Mouse (Mus musculus) embryonic facial prominence, embryonic 15.5 days (tissue): ENCODE measurements at regions not wholly inside any gene's neighbourhood (a gene's known extent, or its start where the extent isn't known, plus 50 kb on each side); places are given as distances from the start of the nearest gene placed in this dataset.
A peak's percentile ranks its signal among the peaks of the same experiment; 100 is the strongest.

Source experiments
- ATAC-seq: fragments of 200-750 bp; cut with Nextera tagmentation; 2 replicates; pipeline ENCODE4 v1.8.0; 2017; ENCODE audit warnings: low read depth, moderate TSS enrichment; ENCODE audit not compliant: insufficient number of reproducible peaks, low FRiP score, low TSS enrichment
- H3K27ac ChIP-seq: fragments of 300-500 bp; sonication (generic); replicated peaks from 2 replicates; pipeline ENCODE4 v1.5.1; 2015; ENCODE audit warnings: mild to moderate bottlenecking, inconsistent platforms
- H3K27me3 ChIP-seq: fragments of 300-500 bp; sonication (generic); 2 replicates; pipeline ENCODE4 v1.6.1; 2015; ENCODE audit warnings: inconsistent platforms
- H3K36me3 ChIP-seq: fragments of 300-500 bp; sonication (generic); 2 replicates; pipeline ENCODE4 v1.6.1; 2015; ENCODE audit warnings: mild to moderate bottlenecking, inconsistent platforms
- H3K4me1 ChIP-seq: fragments of 300-500 bp; sonication (generic); 2 replicates; pipeline ENCODE4 v1.6.1; 2015; ENCODE audit warnings: inconsistent platforms
- H3K4me2 ChIP-seq: fragments of 300-500 bp; sonication (generic); replicated peaks from 2 replicates; pipeline ENCODE4 v1.6.1; 2015; ENCODE audit warnings: mild to moderate bottlenecking, inconsistent platforms
- H3K4me3 ChIP-seq: fragments of 300-500 bp; sonication (generic); replicated peaks from 2 replicates; pipeline ENCODE4 v1.5.1; 2015; ENCODE audit warnings: mild to moderate bottlenecking, inconsistent platforms
- H3K9ac ChIP-seq: fragments of 300-500 bp; sonication (generic); 2 replicates; pipeline ENCODE4 v1.6.1; 2015; ENCODE audit warnings: inconsistent platforms
- H3K9me3 ChIP-seq: fragments of 300-500 bp; sonication (generic); replicated peaks from 2 replicates; pipeline ENCODE4 v1.6.1; 2016; ENCODE audit warnings: inconsistent platforms
- WGBS: fragments of 180-500 bp; shearing (Covaris S2); methylation state at CpG from one replicate; pipeline ENCODE4 v1.1.7; 2015; 5-methylcytosine and 5-hydroxymethylcytosine counted together

DNA sequence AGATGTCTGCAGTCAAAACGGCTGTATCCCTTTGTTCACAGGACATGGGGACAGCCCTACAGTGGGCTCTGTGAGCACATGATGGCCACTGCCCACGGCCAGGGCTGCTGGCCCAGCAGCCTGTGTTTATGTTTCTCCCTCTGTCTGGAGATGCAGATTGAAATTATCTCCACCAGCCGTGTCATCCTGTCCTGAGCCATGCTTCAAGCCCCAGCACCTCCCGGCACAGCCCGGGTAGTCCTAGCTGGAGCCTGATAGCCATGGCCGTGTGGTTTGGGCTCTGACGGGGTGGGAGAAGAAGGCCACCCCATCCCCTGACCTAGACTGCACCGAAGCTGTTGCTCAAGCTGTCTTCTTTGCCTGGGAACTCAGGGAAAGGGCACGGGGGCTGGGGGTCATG is 113.2 kb upstream of the Mrps22 start:
- Histone ChIP-seq H3K36me3 (no peaks in the 10 kb centered on the region), H3K9me3 (no peaks in the 10 kb centered on the region), H3K4me1 (peaks cover 7% of the 10 kb centered on the region; the same call in 1 of the 2 replicates), H3K27me3 (no peaks in the 10 kb centered on the region), H3K4me3 (no peak overlapping the region), H3K4me2 (no peak overlapping the region), H3K27ac (no peak overlapping the region), H3K9ac (no peak overlapping the region)
- 77% methylated on average over 9 of the region's 9 CpGs for WGBS
- no peak for ATAC-seq

DNA sequence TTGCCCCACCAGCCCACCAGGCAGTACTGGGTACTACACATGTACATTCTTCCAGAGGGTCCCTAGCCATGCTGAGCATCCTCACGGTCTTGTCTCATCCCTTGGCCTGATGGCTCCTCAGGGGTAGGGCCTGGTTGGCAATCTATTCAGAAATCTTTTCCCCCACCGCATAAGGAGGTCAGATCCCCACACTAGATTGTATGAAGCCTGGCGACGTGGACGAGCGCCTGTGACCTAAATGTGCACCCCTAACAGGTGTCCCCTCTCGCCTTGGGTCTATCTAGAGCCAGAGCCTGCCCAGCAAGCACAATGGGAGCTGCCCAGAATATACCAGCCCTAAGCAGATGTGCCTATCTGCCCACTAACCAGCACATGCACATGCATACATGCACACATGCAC is 111.4 kb upstream of the Mrps22 start:
- 87% methylated on average over 7 of the region's 7 CpGs for WGBS
- no peak; the same call in 1 of the 2 replicates for ATAC-seq
- Histone ChIP-seq H3K9ac (no peak overlapping the region), H3K27ac (no peak overlapping the region), H3K9me3 (no peaks in the 10 kb centered on the region), H3K4me2 (no peak overlapping the region), H3K27me3 (peaks cover 3% of the 10 kb centered on the region; the same call in 1 of the 2 replicates), H3K4me3 (no peak overlapping the region), H3K4me1 (peaks cover 15% of the 10 kb centered on the region), H3K36me3 (no peaks in the 10 kb centered on the region)

DNA sequence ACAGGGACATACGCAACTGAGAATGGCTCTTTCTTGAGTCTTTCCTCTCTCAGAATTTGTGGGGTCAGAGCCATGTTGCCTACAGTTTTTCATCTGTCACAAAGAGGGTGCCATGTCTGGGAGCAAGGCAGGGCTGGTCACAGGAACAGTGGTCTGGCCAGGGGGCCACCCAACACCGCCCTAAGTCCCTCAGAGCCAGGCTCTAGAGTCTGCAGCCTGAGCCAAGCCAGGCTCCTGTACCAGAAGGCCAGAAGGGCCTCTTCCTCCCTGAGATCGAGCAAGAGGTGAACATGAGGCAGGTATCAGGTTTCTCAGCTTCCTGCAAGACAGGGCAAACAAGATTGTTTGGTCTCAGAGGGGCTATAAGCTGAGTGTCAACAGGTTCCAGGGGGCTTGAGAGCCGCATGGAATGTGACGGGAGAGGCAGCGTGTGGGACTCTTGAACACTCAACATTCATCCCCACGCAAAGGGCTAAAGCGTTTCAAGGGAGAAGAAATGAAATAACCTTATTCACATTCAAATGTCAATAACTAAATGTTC is 110.6 kb upstream of the Mrps22 start:
- no peak overlapping the region for H3K27ac ChIP-seq
- H3K36me3 ChIP-seq, result no peaks in the 10 kb centered on the region
- 48% methylated on average over 8 of the region's 8 CpGs for WGBS
- H3K4me2 ChIP-seq, result no peak overlapping the region
- H3K27me3 ChIP-seq, result peaks cover 3% of the 10 kb centered on the region; the same call in 1 of the 2 replicates
- no peak overlapping the region for H3K9ac ChIP-seq
- H3K4me3 ChIP-seq, result no peak overlapping the region
- no peak for ATAC-seq
- H3K9me3 ChIP-seq, result no peaks in the 10 kb centered on the region
- H3K4me1 ChIP-seq, result peaks cover 15% of the 10 kb centered on the region

DNA sequence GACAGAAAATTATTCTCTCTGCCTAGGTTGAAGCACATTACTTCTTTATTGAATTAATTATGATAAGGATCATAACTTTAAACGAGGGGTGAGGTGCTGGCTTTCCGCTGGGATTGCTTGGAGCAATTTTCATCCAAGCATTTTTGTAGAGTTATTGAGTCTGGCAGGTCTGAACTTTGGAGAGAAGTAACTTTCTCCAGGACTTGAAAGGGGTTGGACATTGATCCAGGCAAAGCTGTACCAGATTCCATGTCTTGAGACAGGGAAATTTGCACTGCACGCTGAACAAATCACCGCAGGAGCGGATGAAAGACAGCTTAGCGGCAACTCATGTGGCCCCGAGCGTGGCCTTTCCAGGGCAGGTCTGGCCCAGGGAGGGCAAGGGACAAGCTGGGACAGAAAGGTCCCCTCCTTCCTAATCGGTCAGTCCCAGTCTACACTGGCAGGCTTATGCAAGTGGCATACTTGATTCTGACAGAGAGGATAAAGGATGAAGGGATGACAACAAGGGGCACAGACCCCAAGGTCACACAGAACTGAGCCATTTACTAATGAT is 108.8 kb upstream of the Mrps22 start:
- Histone ChIP-seq H3K27ac (no peak overlapping the region), H3K9me3 (no peaks in the 10 kb centered on the region), H3K4me3 (no peak overlapping the region), H3K4me2 (no peak overlapping the region), H3K9ac (no peak overlapping the region), H3K36me3 (no peaks in the 10 kb centered on the region), H3K4me1 (peaks cover 15% of the 10 kb centered on the region), H3K27me3 (peaks cover 15% of the 10 kb centered on the region)
- ATAC-seq, result no peak
- 31% methylated on average over 9 of the region's 9 CpGs for WGBS

DNA sequence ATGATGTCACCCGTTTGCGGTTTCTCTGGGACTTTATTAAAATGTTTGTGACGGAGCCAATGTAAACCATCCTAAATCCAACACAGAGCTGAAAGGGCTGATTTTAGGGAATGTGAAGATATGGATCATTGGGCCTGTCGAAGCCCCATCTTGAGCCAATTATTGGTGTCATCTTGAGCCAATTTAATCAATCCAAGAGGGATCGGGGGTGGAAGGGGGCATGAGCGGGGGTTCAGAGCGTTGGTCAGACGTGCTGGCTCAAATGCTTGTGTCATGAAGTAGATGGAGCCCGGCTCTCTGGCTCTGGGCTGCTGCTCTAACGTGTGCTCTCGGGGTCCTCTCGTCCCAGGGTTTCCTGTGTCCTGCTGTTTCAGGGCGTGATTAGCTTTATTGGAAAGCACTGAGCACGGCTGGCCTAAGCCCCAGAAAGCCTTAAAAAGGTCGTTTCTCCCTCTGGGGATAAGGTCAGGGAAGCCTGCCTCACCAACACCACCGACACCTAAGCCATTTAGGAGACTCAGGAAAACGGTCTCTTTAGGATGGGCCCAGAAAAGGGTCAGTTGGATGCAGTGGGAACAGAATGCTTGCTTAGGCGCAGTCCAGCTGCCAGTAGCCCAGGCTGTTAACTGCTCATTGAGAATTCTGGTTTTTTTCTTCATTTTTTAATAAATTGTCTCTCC is 106.7 kb upstream of the Mrps22 start:
- Histone ChIP-seq H3K4me2 (no peak overlapping the region), H3K27ac (no peak overlapping the region), H3K27me3 (peaks cover 22% of the 10 kb centered on the region), H3K9me3 (no peaks in the 10 kb centered on the region), H3K4me3 (no peak overlapping the region), H3K4me1 (peaks cover 15% of the 10 kb centered on the region), H3K36me3 (no peaks in the 10 kb centered on the region), H3K9ac (no peak overlapping the region)
- ATAC-seq, result no peak
- 34% methylated on average over 18 of the region's 18 CpGs for WGBS

DNA sequence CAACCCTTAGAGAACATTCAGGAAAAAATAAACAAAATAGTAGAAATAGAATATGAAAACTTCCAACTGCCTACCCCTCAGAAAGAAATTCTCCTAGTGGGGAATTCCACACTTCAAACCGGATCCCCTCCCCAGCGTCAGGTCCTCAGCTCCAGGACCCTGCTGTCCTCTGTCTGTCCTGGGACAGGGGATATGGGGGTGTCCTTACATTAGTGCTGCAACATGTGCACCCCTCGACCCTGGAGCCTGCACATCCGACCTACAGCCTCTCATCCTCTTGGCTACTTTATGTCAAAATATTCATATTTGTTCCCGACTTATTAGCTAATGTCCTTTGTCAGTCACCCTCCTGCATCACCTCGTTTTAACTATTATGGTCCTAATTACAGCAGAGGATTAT is 106.0 kb upstream of the Mrps22 start:
- no peaks in the 10 kb centered on the region for H3K36me3 ChIP-seq
- no peak overlapping the region for H3K4me2 ChIP-seq
- peaks cover 19% of the 10 kb centered on the region for H3K4me1 ChIP-seq
- no peak overlapping the region for H3K27ac ChIP-seq
- H3K4me3 ChIP-seq, result no peak overlapping the region
- no peak overlapping the region for H3K9ac ChIP-seq
- no peak for ATAC-seq
- 38% methylated on average over 6 of the region's 6 CpGs for WGBS
- no peaks in the 10 kb centered on the region for H3K9me3 ChIP-seq
- peaks cover 22% of the 10 kb centered on the region for H3K27me3 ChIP-seq

DNA sequence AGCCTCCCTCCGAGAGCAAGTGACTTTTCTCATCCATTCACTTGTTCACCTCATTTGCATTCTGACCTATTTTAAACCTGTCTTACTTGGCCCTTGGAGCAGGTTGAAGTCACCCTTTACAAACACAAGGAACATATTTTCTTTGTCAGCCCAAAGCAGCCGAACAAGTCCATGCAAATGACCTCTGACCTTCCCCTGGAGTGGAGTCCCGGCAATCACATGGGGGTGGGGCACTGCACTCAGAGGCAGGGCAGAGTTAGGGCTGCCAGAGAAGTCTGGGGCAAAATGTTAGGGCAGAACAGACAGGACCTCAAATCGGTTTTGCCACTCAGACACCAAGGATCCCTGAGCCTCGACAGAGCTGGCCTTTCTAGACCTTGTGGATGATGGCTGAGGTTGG is 102.7 kb upstream of the Mrps22 start:
- H3K4me2 ChIP-seq, result no peak overlapping the region
- peaks cover 21% of the 10 kb centered on the region for H3K27me3 ChIP-seq
- H3K36me3 ChIP-seq, result no peaks in the 10 kb centered on the region
- no peak for ATAC-seq
- H3K9ac ChIP-seq, result no peak overlapping the region
- H3K4me1 ChIP-seq, result peaks cover 13% of the 10 kb centered on the region
- H3K9me3 ChIP-seq, result no peaks in the 10 kb centered on the region
- no peak overlapping the region for H3K27ac ChIP-seq
- WGBS, result 23% methylated on average over 5 of the region's 5 CpGs
- H3K4me3 ChIP-seq, result no peak overlapping the region

DNA sequence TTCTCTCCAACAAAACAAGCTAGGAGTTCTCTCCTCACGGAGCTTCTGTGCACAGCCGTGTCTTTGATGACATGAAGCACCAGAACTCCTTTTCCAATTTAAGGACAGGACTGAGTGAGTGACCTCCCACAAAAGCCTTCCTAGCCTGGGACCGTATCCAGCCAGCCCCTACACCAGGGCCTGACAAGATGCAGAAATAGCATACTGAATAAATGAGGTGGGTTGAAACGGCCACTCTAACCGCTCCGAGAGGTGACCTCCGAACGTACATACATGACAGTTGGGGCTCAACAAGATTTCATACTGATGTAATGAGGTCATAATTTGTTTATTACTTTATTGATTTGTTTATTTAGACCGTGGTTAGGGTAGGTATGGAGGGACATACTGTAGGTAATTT is 101.9 kb upstream of the Mrps22 start:
- H3K9me3 ChIP-seq, result no peaks in the 10 kb centered on the region
- WGBS, result 70% methylated on average over 9 of the region's 9 CpGs
- H3K27ac ChIP-seq, result no peak overlapping the region
- peaks cover 9% of the 10 kb centered on the region for H3K4me1 ChIP-seq
- ATAC-seq, result no peak
- H3K9ac ChIP-seq, result no peak overlapping the region
- H3K36me3 ChIP-seq, result no peaks in the 10 kb centered on the region
- H3K4me3 ChIP-seq, result no peak overlapping the region
- peaks cover 18% of the 10 kb centered on the region for H3K27me3 ChIP-seq
- H3K4me2 ChIP-seq, result no peak overlapping the region

DNA sequence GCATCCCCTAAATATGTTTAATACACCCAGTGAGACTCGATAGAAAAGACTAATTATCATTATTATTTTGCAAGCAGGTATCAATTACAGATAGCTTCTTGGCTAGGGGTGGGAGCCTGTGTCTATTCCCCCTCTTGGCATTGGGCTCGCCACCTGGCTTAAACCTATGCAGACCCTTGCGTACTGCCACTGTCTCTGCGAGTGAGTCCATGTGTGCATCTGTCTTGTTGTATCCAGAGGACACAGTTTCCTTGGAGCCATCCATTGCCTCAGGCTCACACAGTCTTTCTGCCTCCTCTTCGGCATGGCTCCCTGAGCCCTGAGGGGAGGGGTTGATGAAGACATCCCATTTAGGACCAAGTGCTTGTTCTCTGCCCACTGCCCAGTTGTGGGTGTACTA is 99.1 kb upstream of the Mrps22 start:
- no peak overlapping the region for H3K4me2 ChIP-seq
- WGBS, result 78% methylated on average over 5 of the region's 5 CpGs
- peaks cover 10% of the 10 kb centered on the region for H3K27me3 ChIP-seq
- H3K9ac ChIP-seq, result no peak overlapping the region
- H3K27ac ChIP-seq, result no peak overlapping the region
- no peaks in the 10 kb centered on the region for H3K9me3 ChIP-seq
- H3K4me3 ChIP-seq, result no peak overlapping the region
- H3K4me1 ChIP-seq, result peaks cover 7% of the 10 kb centered on the region; the same call in 1 of the 2 replicates
- no peaks in the 10 kb centered on the region for H3K36me3 ChIP-seq
- no peak for ATAC-seq

DNA sequence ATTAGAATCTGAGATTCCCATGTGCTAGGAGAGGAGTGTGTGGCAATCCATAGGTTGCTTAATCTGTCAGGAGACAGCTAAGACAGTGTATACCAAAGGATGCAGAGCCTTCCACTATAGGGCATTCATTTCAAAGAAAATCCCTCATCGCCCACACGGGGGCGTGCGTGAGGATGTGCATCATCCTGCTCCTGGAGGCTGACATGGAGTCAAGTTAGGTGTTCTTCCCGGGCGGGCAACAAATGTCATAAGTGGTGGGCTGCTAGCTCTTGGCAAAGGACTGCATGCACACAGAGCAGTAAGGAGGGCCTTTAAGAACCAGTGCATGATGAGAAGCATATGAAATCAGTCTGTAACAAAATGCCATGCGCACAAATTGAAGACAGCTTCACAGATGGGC is 95.7 kb upstream of the Mrps22 start:
- 0 out of 2 replicates have a peak, but pooled peaks cover 3% of the 10 kb centered on the region for H3K4me1 ChIP-seq
- no peaks in the 10 kb centered on the region for H3K27me3 ChIP-seq
- no peaks in the 10 kb centered on the region for H3K36me3 ChIP-seq
- no peak for ATAC-seq
- H3K4me2 ChIP-seq, result no peak overlapping the region
- H3K9ac ChIP-seq, result no peak overlapping the region
- H3K9me3 ChIP-seq, result no peaks in the 10 kb centered on the region
- 20% methylated on average over 7 of the region's 7 CpGs for WGBS
- H3K27ac ChIP-seq, result no peak overlapping the region
- no peak overlapping the region for H3K4me3 ChIP-seq

DNA sequence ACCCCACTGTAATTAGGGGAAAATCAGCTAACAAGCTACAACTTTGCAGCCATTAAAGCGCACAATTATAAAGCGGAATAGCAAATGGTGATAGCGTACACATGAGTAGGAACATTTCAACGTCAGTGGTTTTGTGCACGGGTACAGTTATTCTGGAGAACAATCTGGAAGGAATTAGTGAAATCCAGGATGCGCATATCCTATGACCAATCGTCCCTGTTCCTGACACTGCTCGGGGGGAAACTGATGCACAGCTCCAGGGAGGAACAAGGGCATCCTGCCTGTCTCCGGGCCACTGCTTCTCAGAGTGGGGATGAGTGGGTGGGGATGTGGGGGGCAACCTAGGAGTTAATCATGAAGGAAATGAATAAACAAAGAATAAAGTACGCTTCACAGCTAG is 93.6 kb upstream of the Mrps22 start:
- H3K9ac ChIP-seq, result no peak overlapping the region
- 0 out of 2 replicates have a peak, but pooled peaks cover 3% of the 10 kb centered on the region for H3K4me1 ChIP-seq
- no peaks in the 10 kb centered on the region for H3K9me3 ChIP-seq
- no peaks in the 10 kb centered on the region for H3K36me3 ChIP-seq
- no peak for ATAC-seq
- H3K27ac ChIP-seq, result no peak overlapping the region
- no peaks in the 10 kb centered on the region for H3K27me3 ChIP-seq
- no peak overlapping the region; the same call in 1 of the 2 replicates for H3K4me3 ChIP-seq
- 0 out of 2 replicates have a peak overlapping the region, but pooled peaks have one; percentile 10 for H3K4me2 ChIP-seq
- 32% methylated on average over 10 of the region's 10 CpGs for WGBS
